Mouse (Mus musculus): Measurements from ENCODE around the gene Ctns. TPM values are rescaled to one million over a fixed set of nuclear protein-coding genes. Genes with fewer than 3 reads are reported as not detected.

Ctns gene
- total and polyA plus RNA-seq, 2 experiments from 2014 or later = 12.7 to 17.0 TPM

GRCm38 (mm10) chr11:73146026-73146974, 52.5 kb downstream of the Ctns start:
- Histone ChIP-seq H3K9ac (no peak overlapping the region), H3K9me3 (ENCODE audit: low read length) (no peaks in the 10 kb centered on the region), H3K27ac (ENCODE audit: low read depth, low read length) (no peak overlapping the region), H3K4me1 (ENCODE audit: insufficient read depth) (no peaks in the 10 kb centered on the region), H3K4me3 (ENCODE audit: low read depth, low read length) (no peak overlapping the region), H3K4me2 (ENCODE audit: low read depth) (no peak overlapping the region), H3K27me3 (ENCODE audit: insufficient read depth, low read length) (no peaks in the 10 kb centered on the region), H3K36me3 (ENCODE audit: insufficient read depth) (no peaks in the 10 kb centered on the region)
- TF ChIP-seq CTCF (IDR thresholded peaks at IDR 0.05; ENCODE audit: low read depth) = no peak
- 49% methylated on average over 11 of the region's 11 CpGs for WGBS
- ATAC-seq = no peak
- no peak for DNase-seq

GRCm38 (mm10) chr11:73144261-73144681, 54.6 kb downstream of the Ctns start:
- no peak overlapping the region for H3K9ac ChIP-seq
- H3K4me1 ChIP-seq (ENCODE audit: insufficient read depth) = no peaks in the 10 kb centered on the region
- H3K27me3 ChIP-seq (ENCODE audit: insufficient read depth, low read length) = no peaks in the 10 kb centered on the region
- DNase-seq = no peak
- H3K27ac ChIP-seq (ENCODE audit: low read depth, low read length) = no peak overlapping the region
- H3K36me3 ChIP-seq (ENCODE audit: insufficient read depth) = no peaks in the 10 kb centered on the region
- no peak for ATAC-seq
- H3K9me3 ChIP-seq (ENCODE audit: low read length) = no peaks in the 10 kb centered on the region
- no peak overlapping the region for H3K4me3 ChIP-seq (ENCODE audit: low read depth, low read length)
- WGBS = 55% methylated on average over 1 of the region's 1 CpGs
- H3K4me2 ChIP-seq (ENCODE audit: low read depth) = no peak overlapping the region
- no peak for TF ChIP-seq CTCF (IDR thresholded peaks at IDR 0.05; ENCODE audit: low read depth)

GRCm38 (mm10) chr11:73137591-73138501, 61.0 kb downstream of the Ctns start, which contains the start of gene Haspin:
TSS of gene Haspin (minus strand) at chr11:73138294.
- H3K4me3 ChIP-seq (ENCODE audit: low read depth, low read length) = peak within 1 kb of the TSS; percentile 74
- H3K4me2 ChIP-seq (ENCODE audit: low read depth) = peak within 1 kb of the TSS; percentile 77
- TF ChIP-seq CTCF (IDR thresholded peaks at IDR 0.05; ENCODE audit: low read depth) = peak; percentile 97
- under 1% methylated on average over 84 of the region's 84 CpGs for WGBS
- peak within 1 kb of the TSS; percentile 49 for H3K9ac ChIP-seq
- ATAC-seq (peak; percentile 97), DNase-seq (peak; percentile 93)
- no peaks in the 10 kb centered on the region for H3K9me3 ChIP-seq (ENCODE audit: low read length)
- no peak within 1 kb of the TSS for H3K27ac ChIP-seq (ENCODE audit: low read depth, low read length)
- no peaks in the 10 kb centered on the region for H3K4me1 ChIP-seq (ENCODE audit: insufficient read depth)
- no peaks in the 10 kb centered on the region for H3K27me3 ChIP-seq (ENCODE audit: insufficient read depth, low read length)
- no peaks in the 10 kb centered on the region for H3K36me3 ChIP-seq (ENCODE audit: insufficient read depth)

GRCm38 (mm10) chr11:73137116-73137515, 61.7 kb downstream of the Ctns start:
- Histone ChIP-seq H3K4me1 (ENCODE audit: insufficient read depth) (no peaks in the 10 kb centered on the region), H3K9ac (peak overlapping the region; percentile 49; the same call in 1 of the 2 replicates), H3K4me2 (ENCODE audit: low read depth) (peak overlapping the region; percentile 77), H3K27ac (ENCODE audit: low read depth, low read length) (no peak overlapping the region), H3K4me3 (ENCODE audit: low read depth, low read length) (peak overlapping the region; percentile 74), H3K9me3 (ENCODE audit: low read length) (no peaks in the 10 kb centered on the region), H3K27me3 (ENCODE audit: insufficient read depth, low read length) (no peaks in the 10 kb centered on the region), H3K36me3 (ENCODE audit: insufficient read depth) (no peaks in the 10 kb centered on the region)
- ATAC-seq = no peak
- WGBS = 35% methylated on average over 11 of the region's 11 CpGs
- no peak for DNase-seq
- TF ChIP-seq CTCF (IDR thresholded peaks at IDR 0.05; ENCODE audit: low read depth) = no peak

GRCm38 (mm10) chr11:73136587-73136986, 62.3 kb downstream of the Ctns start:
- ATAC-seq = no peak
- Histone ChIP-seq H3K4me3 (ENCODE audit: low read depth, low read length) (no peak overlapping the region), H3K27ac (ENCODE audit: low read depth, low read length) (no peak overlapping the region), H3K9ac (no peak overlapping the region), H3K27me3 (ENCODE audit: insufficient read depth, low read length) (no peaks in the 10 kb centered on the region), H3K36me3 (ENCODE audit: insufficient read depth) (no peaks in the 10 kb centered on the region), H3K9me3 (ENCODE audit: low read length) (no peaks in the 10 kb centered on the region), H3K4me2 (ENCODE audit: low read depth) (0 out of 2 replicates have a peak overlapping the region, but pooled peaks have one; percentile 77), H3K4me1 (ENCODE audit: insufficient read depth) (no peaks in the 10 kb centered on the region)
- 84% methylated on average over 6 of the region's 6 CpGs for WGBS
- no peak for DNase-seq
- no peak for TF ChIP-seq CTCF (IDR thresholded peaks at IDR 0.05; ENCODE audit: low read depth)

GRCm38 (mm10) chr11:73134222-73134621, 64.6 kb downstream of the Ctns start:
- Histone ChIP-seq H3K27me3 (ENCODE audit: insufficient read depth, low read length) (no peaks in the 10 kb centered on the region), H3K36me3 (ENCODE audit: insufficient read depth) (no peaks in the 10 kb centered on the region), H3K4me3 (ENCODE audit: low read depth, low read length) (no peak overlapping the region), H3K4me1 (ENCODE audit: insufficient read depth) (no peaks in the 10 kb centered on the region), H3K27ac (ENCODE audit: low read depth, low read length) (no peak overlapping the region), H3K4me2 (ENCODE audit: low read depth) (no peak overlapping the region), H3K9me3 (ENCODE audit: low read length) (no peaks in the 10 kb centered on the region), H3K9ac (no peak overlapping the region)
- WGBS = 96% methylated on average over 5 of the region's 5 CpGs
- DNase-seq (no peak), ATAC-seq (no peak)
- TF ChIP-seq CTCF (IDR thresholded peaks at IDR 0.05; ENCODE audit: low read depth) = no peak

Other genes starting within 250 kb of the Ctns start
- gene Atp2a3, start 237.9 kb downstream of the Ctns start, total RNA-seq (2014; rRNA removed) = 1.5 and 1.6 TPM in 2 replicates
- gene Atp2a3, start 237.9 kb downstream of the Ctns start, polyA plus RNA-seq (2015; fragmentation: Nextera tagmentation; extraction: Ambion mirVana) = 1.7 and 2.4 TPM in 2 replicates
- 0.08 and 2.0 TPM in 2 replicates for gene P2rx1, start 199.9 kb downstream of the Ctns start, total RNA-seq (2014; rRNA removed)
- 0.19 and 0.25 TPM in 2 replicates for gene P2rx1, start 199.9 kb downstream of the Ctns start, polyA plus RNA-seq (2015; fragmentation: Nextera tagmentation; extraction: Ambion mirVana)
- 24.2 and 26.3 TPM in 2 replicates for gene Camkk1, start 180.0 kb downstream of the Ctns start, total RNA-seq (2014; rRNA removed)
- gene Camkk1, start 180.0 kb downstream of the Ctns start, polyA plus RNA-seq (2015; fragmentation: Nextera tagmentation; extraction: Ambion mirVana) = 22.9 and 25.1 TPM in 2 replicates
- gene Ncbp3, start 151.3 kb downstream of the Ctns start, total RNA-seq (2014; rRNA removed) = 8.5 and 11.0 TPM in 2 replicates
- gene Ncbp3, start 151.3 kb downstream of the Ctns start, polyA plus RNA-seq (2015; fragmentation: Nextera tagmentation; extraction: Ambion mirVana) = 3.6 and 6.1 TPM in 2 replicates
- gene Itgae, start 108.5 kb downstream of the Ctns start, total RNA-seq (2014; rRNA removed) = 0.08 and 0.24 TPM in 2 replicates
- 0.20 and 0.21 TPM in 2 replicates for gene Itgae, start 108.5 kb downstream of the Ctns start, polyA plus RNA-seq (2015; fragmentation: Nextera tagmentation; extraction: Ambion mirVana)
- gene Haspin, start 60.7 kb downstream of the Ctns start, total RNA-seq (2014; rRNA removed) = 0.85 and 2.0 TPM in 2 replicates
- 2.3 and 2.4 TPM in 2 replicates for gene Haspin, start 60.7 kb downstream of the Ctns start, polyA plus RNA-seq (2015; fragmentation: Nextera tagmentation; extraction: Ambion mirVana)
- gene P2rx5, start 38.6 kb downstream of the Ctns start, total RNA-seq (2014; rRNA removed) = 0.46 and 0.57 TPM in 2 replicates
- gene P2rx5, start 38.6 kb downstream of the Ctns start, polyA plus RNA-seq (2015; fragmentation: Nextera tagmentation; extraction: Ambion mirVana) = 0.69 TPM in 2 replicates
- gene Emc6, start 22.0 kb downstream of the Ctns start, total RNA-seq (2014; rRNA removed) = 127 and 153 TPM in 2 replicates
- 182 and 219 TPM in 2 replicates for gene Emc6, start 22.0 kb downstream of the Ctns start, polyA plus RNA-seq (2015; fragmentation: Nextera tagmentation; extraction: Ambion mirVana)
- gene Tax1bp3, start 22.0 kb downstream of the Ctns start, total RNA-seq (2014; rRNA removed) = 52.2 and 59.5 TPM in 2 replicates
- 122 and 137 TPM in 2 replicates for gene Tax1bp3, start 22.0 kb downstream of the Ctns start, polyA plus RNA-seq (2015; fragmentation: Nextera tagmentation; extraction: Ambion mirVana)
- gene Shpk, start 418 bp upstream of the Ctns start, total RNA-seq (2014; rRNA removed) = 0.85 and 1.8 TPM in 2 replicates
- 1.5 and 2.2 TPM in 2 replicates for gene Shpk, start 418 bp upstream of the Ctns start, polyA plus RNA-seq (2015; fragmentation: Nextera tagmentation; extraction: Ambion mirVana)
- gene Trpv1, start 35.2 kb upstream of the Ctns start, total RNA-seq (2014; rRNA removed) = 0.38 TPM in 2 replicates
- 0.22 and 0.38 TPM in 2 replicates for gene Trpv1, start 35.2 kb upstream of the Ctns start, polyA plus RNA-seq (2015; fragmentation: Nextera tagmentation; extraction: Ambion mirVana)
- 0.29 and 0.31 TPM in 2 replicates for gene Trpv3, start 68.3 kb upstream of the Ctns start, total RNA-seq (2014; rRNA removed)
- 0.05 and 0.13 TPM in 2 replicates for gene Trpv3, start 68.3 kb upstream of the Ctns start, polyA plus RNA-seq (2015; fragmentation: Nextera tagmentation; extraction: Ambion mirVana)
- 3.5 and 4.3 TPM in 2 replicates for gene Aspa, start 130.6 kb upstream of the Ctns start, total RNA-seq (2014; rRNA removed)
- 4.0 and 4.1 TPM in 2 replicates for gene Aspa, start 130.6 kb upstream of the Ctns start, polyA plus RNA-seq (2015; fragmentation: Nextera tagmentation; extraction: Ambion mirVana)
- not detected in 2 replicates for gene Gm49340, start 130.7 kb upstream of the Ctns start, total RNA-seq (2014; rRNA removed)
- gene Gm49340, start 130.7 kb upstream of the Ctns start, polyA plus RNA-seq (2015; fragmentation: Nextera tagmentation; extraction: Ambion mirVana) = not detected in 2 replicates
- gene Spata22, start 130.7 kb upstream of the Ctns start, total RNA-seq (2014; rRNA removed) = 0.15 TPM in 1 of 2 replicates, not detected in the other
- gene Spata22, start 130.7 kb upstream of the Ctns start, polyA plus RNA-seq (2015; fragmentation: Nextera tagmentation; extraction: Ambion mirVana) = 0.12 TPM in 1 of 2 replicates, not detected in the other
- gene Olfr20, start 151.7 kb upstream of the Ctns start, total RNA-seq (2014; rRNA removed) = not detected in 2 replicates
- not detected in 2 replicates for gene Olfr20, start 151.7 kb upstream of the Ctns start, polyA plus RNA-seq (2015; fragmentation: Nextera tagmentation; extraction: Ambion mirVana)
- gene Olfr376, start 172.2 kb upstream of the Ctns start, total RNA-seq (2014; rRNA removed) = not detected in 2 replicates
- gene Olfr376, start 172.2 kb upstream of the Ctns start, polyA plus RNA-seq (2015; fragmentation: Nextera tagmentation; extraction: Ambion mirVana) = not detected in 2 replicates
- gene Olfr1, start 200.6 kb upstream of the Ctns start, total RNA-seq (2014; rRNA removed) = not detected in 2 replicates
- not detected in 2 replicates for gene Olfr1, start 200.6 kb upstream of the Ctns start, polyA plus RNA-seq (2015; fragmentation: Nextera tagmentation; extraction: Ambion mirVana)
- not detected in 2 replicates for gene Olfr378, start 229.4 kb upstream of the Ctns start, total RNA-seq (2014; rRNA removed)
- not detected in 2 replicates for gene Olfr378, start 229.4 kb upstream of the Ctns start, polyA plus RNA-seq (2015; fragmentation: Nextera tagmentation; extraction: Ambion mirVana)